Mouse (Mus musculus): Measurements from ENCODE around the gene Sema3a. TPM values are rescaled to one million over a fixed set of nuclear protein-coding genes. Genes with fewer than 3 reads are reported as not detected.

Sema3a gene
- total RNA-seq, 1 experiment, result 0.62 TPM

DNA sequence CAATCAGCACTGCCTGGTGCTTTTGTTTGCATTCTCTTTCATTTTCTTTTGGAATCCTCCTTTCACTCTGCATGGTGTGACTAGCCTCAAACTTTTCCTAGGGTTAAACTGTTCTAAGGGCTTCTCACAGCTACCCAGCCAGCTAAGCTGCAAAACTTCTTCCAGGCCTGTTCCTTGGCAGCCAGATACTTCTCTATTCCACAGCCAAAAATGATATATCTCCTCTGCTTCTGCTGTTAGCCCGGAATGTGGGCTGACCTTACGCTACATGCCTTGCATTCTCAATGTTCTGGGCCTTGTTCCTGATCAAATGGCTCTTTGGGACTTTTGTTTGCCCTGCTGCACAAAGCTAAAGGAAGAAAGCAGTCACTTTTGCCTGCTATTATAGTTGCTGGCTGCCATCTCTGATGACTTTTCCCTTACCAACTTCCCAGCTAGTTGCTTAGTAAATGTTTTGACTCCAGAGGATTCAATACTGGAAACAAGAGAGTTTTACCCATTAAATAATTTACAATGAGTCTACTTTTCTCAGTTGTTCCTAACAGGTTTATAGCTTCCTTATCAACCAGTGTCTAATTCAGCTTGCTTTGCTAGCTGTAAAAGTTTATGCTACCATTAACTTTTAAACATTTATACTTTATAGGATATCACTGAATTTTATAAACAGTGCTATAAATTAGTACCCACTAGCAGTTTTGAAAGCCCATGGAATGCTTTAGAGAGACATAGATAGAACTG is 422.4 kb downstream of the Sema3a start:
- H3K36me3 ChIP-seq (ENCODE audit: control insufficient read depth, insufficient read depth, low read length, poor library complexity, severe bottlenecking), result no peaks in the 10 kb centered on the region
- no peak overlapping the region for H3K9ac ChIP-seq (ENCODE audit: insufficient read depth, low read depth, low read length, poor library complexity, severe bottlenecking)
- TF ChIP-seq ZC3H11A (IDR thresholded peaks at IDR 0.05; ENCODE audit: borderline replicate concordance, low read depth, low read length) (no peak), HCFC1 (IDR thresholded peaks at IDR 0.05; ENCODE audit: borderline replicate concordance, insufficient read depth, low read length) (no peak), CHD2 (IDR thresholded peaks at IDR 0.05; ENCODE audit: low read depth, low read length) (no peak), ZNF384 (IDR thresholded peaks at IDR 0.05; ENCODE audit: low read depth, low read length) (no peak), MAFK (IDR thresholded peaks at IDR 0.05; ENCODE audit: insufficient read depth, low read depth, low read length) (no peak)
- DNase-seq (ENCODE audit: low read depth, low spot score), result no peak
- no peak overlapping the region for H3K27ac ChIP-seq (ENCODE audit: insufficient read depth, low read depth, low read length, poor library complexity, severe bottlenecking)
- H3K9me3 ChIP-seq (ENCODE audit: control insufficient read depth, insufficient read depth, low read depth, low read length), result no peaks in the 10 kb centered on the region
- H3K4me1 ChIP-seq (ENCODE audit: control insufficient read depth in 2 of 2, insufficient read depth in 2 of 2, low read length in 2 of 2, poor library complexity in 1 of 2), result no peaks in the 10 kb centered on the region
- no peak overlapping the region for H3K4me3 ChIP-seq (ENCODE audit: insufficient read depth in 1 of 2, low read depth in 1 of 2, low read length in 2 of 2, poor library complexity in 1 of 2, severe bottlenecking in 1 of 2)
- in situ Hi-C loops (cut with MboI; ENCODE audit: low sequenced_read_pairs in 2 of 2, unreplicated experiment in 2 of 2), result loop anchor here in 1 of 2 experiments (10.0 kb wide), 1 partner anchor 217 kb away; no protein-coding TSS in a partner anchor

DNA sequence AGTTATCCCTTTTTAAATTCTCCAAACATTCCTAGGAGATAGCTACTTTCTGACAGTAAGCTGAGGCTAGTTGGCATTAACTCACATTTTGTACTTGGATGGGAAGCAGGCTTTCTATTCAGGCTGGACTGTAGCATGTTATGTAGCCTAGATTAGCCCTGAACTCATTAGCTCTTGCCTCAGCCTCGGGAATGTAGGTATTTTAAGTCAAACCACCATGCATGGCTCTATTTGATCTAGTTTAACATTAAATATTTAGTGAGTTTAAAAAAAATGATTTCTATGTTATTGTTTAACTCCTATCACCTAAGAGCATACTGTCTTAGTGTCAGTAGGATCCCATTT is 423.0 kb downstream of the Sema3a start:
- no peaks in the 10 kb centered on the region for H3K4me1 ChIP-seq (ENCODE audit: control insufficient read depth in 2 of 2, insufficient read depth in 2 of 2, low read length in 2 of 2, poor library complexity in 1 of 2)
- H3K27ac ChIP-seq (ENCODE audit: insufficient read depth, low read depth, low read length, poor library complexity, severe bottlenecking), result no peak overlapping the region
- H3K9me3 ChIP-seq (ENCODE audit: control insufficient read depth, insufficient read depth, low read depth, low read length), result no peaks in the 10 kb centered on the region
- H3K36me3 ChIP-seq (ENCODE audit: control insufficient read depth, insufficient read depth, low read length, poor library complexity, severe bottlenecking), result no peaks in the 10 kb centered on the region
- H3K9ac ChIP-seq (ENCODE audit: insufficient read depth, low read depth, low read length, poor library complexity, severe bottlenecking), result no peak overlapping the region
- no peak for DNase-seq (ENCODE audit: low read depth, low spot score)
- no peak overlapping the region for H3K4me3 ChIP-seq (ENCODE audit: insufficient read depth in 1 of 2, low read depth in 1 of 2, low read length in 2 of 2, poor library complexity in 1 of 2, severe bottlenecking in 1 of 2)
- no peak for TF ChIP-seq ZNF384 (IDR thresholded peaks at IDR 0.05; ENCODE audit: low read depth, low read length)
- no peak for TF ChIP-seq ZC3H11A (IDR thresholded peaks at IDR 0.05; ENCODE audit: borderline replicate concordance, low read depth, low read length)
- TF ChIP-seq MAFK (IDR thresholded peaks at IDR 0.05; ENCODE audit: insufficient read depth, low read depth, low read length), result no peak
- no peak for TF ChIP-seq HCFC1 (IDR thresholded peaks at IDR 0.05; ENCODE audit: borderline replicate concordance, insufficient read depth, low read length)
- no peak for TF ChIP-seq CHD2 (IDR thresholded peaks at IDR 0.05; ENCODE audit: low read depth, low read length)
- in situ Hi-C loops (cut with MboI; ENCODE audit: low sequenced_read_pairs in 2 of 2, unreplicated experiment in 2 of 2), result loop anchor here in 1 of 2 experiments (10.0 kb wide), 1 partner anchor 217 kb away; no protein-coding TSS in a partner anchor

- in situ Hi-C loops (cut with MboI; ENCODE audit: low sequenced_read_pairs in 2 of 2, unreplicated experiment in 2 of 2), result loop anchor here in 1 of 2 experiments (10.0 kb wide), 1 partner anchor 216 kb away; no protein-coding TSS in a partner anchor
- TF ChIP-seq HCFC1 (IDR thresholded peaks at IDR 0.05; ENCODE audit: borderline replicate concordance, insufficient read depth, low read length) (no peak), CHD2 (IDR thresholded peaks at IDR 0.05; ENCODE audit: low read depth, low read length) (no peak), ZNF384 (IDR thresholded peaks at IDR 0.05; ENCODE audit: low read depth, low read length) (no peak), MAFK (IDR thresholded peaks at IDR 0.05; ENCODE audit: insufficient read depth, low read depth, low read length) (no peak), ZC3H11A (IDR thresholded peaks at IDR 0.05; ENCODE audit: borderline replicate concordance, low read depth, low read length) (no peak)
- no peaks in the 10 kb centered on the region for H3K36me3 ChIP-seq (ENCODE audit: control insufficient read depth, insufficient read depth, low read length, poor library complexity, severe bottlenecking)
- no peaks in the 10 kb centered on the region for H3K4me1 ChIP-seq (ENCODE audit: control insufficient read depth in 2 of 2, insufficient read depth in 2 of 2, low read length in 2 of 2, poor library complexity in 1 of 2)
- H3K4me3 ChIP-seq (ENCODE audit: insufficient read depth in 1 of 2, low read depth in 1 of 2, low read length in 2 of 2, poor library complexity in 1 of 2, severe bottlenecking in 1 of 2), result no peak overlapping the region
- DNase-seq (ENCODE audit: low read depth, low spot score), result no peak
- no peak overlapping the region for H3K27ac ChIP-seq (ENCODE audit: insufficient read depth, low read depth, low read length, poor library complexity, severe bottlenecking)
- no peaks in the 10 kb centered on the region for H3K9me3 ChIP-seq (ENCODE audit: control insufficient read depth, insufficient read depth, low read depth, low read length)
- no peak overlapping the region for H3K9ac ChIP-seq (ENCODE audit: insufficient read depth, low read depth, low read length, poor library complexity, severe bottlenecking)
Measured at GRCm38 (mm10) chr5:13549080-13549479, 423.9 kb downstream of the Sema3a start.

GRCm38 (mm10) chr5:13550953-13551352 is 425.7 kb downstream of the Sema3a start:
- no peak for DNase-seq (ENCODE audit: low read depth, low spot score)
- H3K27ac ChIP-seq (ENCODE audit: insufficient read depth, low read depth, low read length, poor library complexity, severe bottlenecking), result no peak overlapping the region
- H3K4me3 ChIP-seq (ENCODE audit: insufficient read depth in 1 of 2, low read depth in 1 of 2, low read length in 2 of 2, poor library complexity in 1 of 2, severe bottlenecking in 1 of 2), result no peak overlapping the region
- in situ Hi-C loops (cut with MboI; ENCODE audit: low sequenced_read_pairs in 2 of 2, unreplicated experiment in 2 of 2), result no loop called here
- H3K9ac ChIP-seq (ENCODE audit: insufficient read depth, low read depth, low read length, poor library complexity, severe bottlenecking), result no peak overlapping the region
- TF ChIP-seq HCFC1 (IDR thresholded peaks at IDR 0.05; ENCODE audit: borderline replicate concordance, insufficient read depth, low read length) (no peak), CHD2 (IDR thresholded peaks at IDR 0.05; ENCODE audit: low read depth, low read length) (no peak), MAFK (IDR thresholded peaks at IDR 0.05; ENCODE audit: insufficient read depth, low read depth, low read length) (no peak), ZC3H11A (IDR thresholded peaks at IDR 0.05; ENCODE audit: borderline replicate concordance, low read depth, low read length) (no peak), ZNF384 (IDR thresholded peaks at IDR 0.05; ENCODE audit: low read depth, low read length) (no peak)
- no peaks in the 10 kb centered on the region for H3K36me3 ChIP-seq (ENCODE audit: control insufficient read depth, insufficient read depth, low read length, poor library complexity, severe bottlenecking)
- H3K9me3 ChIP-seq (ENCODE audit: control insufficient read depth, insufficient read depth, low read depth, low read length), result no peaks in the 10 kb centered on the region
- no peaks in the 10 kb centered on the region for H3K4me1 ChIP-seq (ENCODE audit: control insufficient read depth in 2 of 2, insufficient read depth in 2 of 2, low read length in 2 of 2, poor library complexity in 1 of 2)

All from ES-E14 (cell line).